Mouse (Mus musculus) intestine, embryonic 16.5 days (tissue): ENCODE data around the gene Slc22a8. TPM values are rescaled to one million over a fixed set of nuclear protein-coding genes. Genes with fewer than 3 reads are reported as not detected.

Source experiments
- ATAC-seq: fragments of 200-750 bp; cut with Nextera tagmentation; 2 replicates; pipeline ENCODE4 v1.8.0; 2017; ENCODE audit warnings: moderate TSS enrichment, moderate library complexity
- H3K27ac ChIP-seq: fragments of 300-500 bp; sonication (generic); 2 replicates; pipeline ENCODE4 v1.5.1; 2014; ENCODE audit warnings: mild to moderate bottlenecking, low read length
- H3K27me3 ChIP-seq: fragments of 300-500 bp; sonication (generic); replicated peaks from 2 replicates; pipeline ENCODE4 v1.6.1; 2014; ENCODE audit warnings: low read length, control low read depth, mixed read lengths; ENCODE audit not compliant: control insufficient read depth, insufficient read depth
- H3K36me3 ChIP-seq: fragments of 300-500 bp; sonication (generic); 2 replicates; pipeline ENCODE4 v1.6.1; 2014; ENCODE audit warnings: low read length, control low read depth; ENCODE audit not compliant: control insufficient read depth, insufficient read depth
- H3K4me1 ChIP-seq: fragments of 300-500 bp; sonication (generic); 2 replicates; pipeline ENCODE4 v1.6.1; 2014; ENCODE audit warnings: low read length, control low read depth, mixed read lengths; ENCODE audit not compliant: control insufficient read depth, insufficient read depth
- H3K4me2 ChIP-seq: fragments of 300-500 bp; sonication (generic); 2 replicates; pipeline ENCODE4 v1.6.1; 2014; ENCODE audit warnings: low read depth, low read length, control low read depth
- H3K4me3 ChIP-seq: fragments of 300-500 bp; sonication (generic); 2 replicates; pipeline ENCODE4 v1.5.1; 2014; ENCODE audit warnings: mild to moderate bottlenecking, low read length
- H3K9ac ChIP-seq: fragments of 300-500 bp; sonication (generic); 2 replicates; pipeline ENCODE4 v1.6.1; 2014; ENCODE audit warnings: low read depth, low read length
- H3K9me3 ChIP-seq: fragments of 300-500 bp; sonication (generic); 2 replicates; pipeline ENCODE4 v1.6.1; 2016; ENCODE audit warnings: low read length, control low read depth; ENCODE audit not compliant: control insufficient read depth
- WGBS: fragments of 180-500 bp; shearing (Covaris S2); extraction: QIAGEN DNeasy Blood & Tissue Kit; methylation state at CpG from one replicate; pipeline ENCODE4 v1.1.7; 2014; 5-methylcytosine and 5-hydroxymethylcytosine counted together
- polyA plus RNA-seq: library from polyadenylated mRNA; unstranded; fragments of >200 nt; fragmentation: Nextera tagmentation; extraction: Ambion mirVana; gene quantifications from 2 replicates; pipeline ENCODE4 v1.2.1, GENCODE M21; 2015

Slc22a8 gene
- 0.04 and 0.05 TPM in 2 replicates for polyA plus RNA-seq

DNA sequence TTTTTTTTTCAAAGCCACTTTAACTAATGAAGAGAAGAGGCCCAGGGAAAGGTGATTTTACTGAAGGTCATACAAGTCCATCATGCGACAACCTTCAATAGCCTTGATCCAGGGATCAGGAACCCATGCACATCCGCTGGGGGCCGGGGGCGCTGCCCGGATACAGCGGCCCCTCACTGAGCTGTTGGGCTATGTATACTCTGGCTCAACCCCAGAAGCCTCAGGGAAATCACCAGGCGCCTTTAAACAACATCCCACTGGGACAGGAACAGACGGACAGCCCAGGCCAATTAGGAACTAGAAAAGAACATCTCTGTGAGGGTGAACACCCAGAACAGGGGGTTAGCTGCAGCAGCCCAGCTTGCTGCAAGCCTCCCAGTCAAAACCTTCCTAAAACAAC, at the start of gene Slc22a8:
Gene Slc22a8, plus strand, starts transcription at position 301 of the 400 bp plus-strand sequence.
- Histone ChIP-seq H3K9ac (no peak within 1 kb of the TSS), H3K9me3 (no peaks in the 10 kb centered on the region), H3K27me3 (no peaks in the 10 kb centered on the region), H3K36me3 (no peaks in the 10 kb centered on the region), H3K4me3 (no peak within 1 kb of the TSS), H3K27ac (no peak within 1 kb of the TSS), H3K4me1 (0 out of 2 replicates have a peak, but pooled peaks cover 5% of the 10 kb centered on the region), H3K4me2 (no peak within 1 kb of the TSS)
- 72% methylated on average over 8 of the region's 8 CpGs for WGBS
- ATAC-seq, result no peak

DNA sequence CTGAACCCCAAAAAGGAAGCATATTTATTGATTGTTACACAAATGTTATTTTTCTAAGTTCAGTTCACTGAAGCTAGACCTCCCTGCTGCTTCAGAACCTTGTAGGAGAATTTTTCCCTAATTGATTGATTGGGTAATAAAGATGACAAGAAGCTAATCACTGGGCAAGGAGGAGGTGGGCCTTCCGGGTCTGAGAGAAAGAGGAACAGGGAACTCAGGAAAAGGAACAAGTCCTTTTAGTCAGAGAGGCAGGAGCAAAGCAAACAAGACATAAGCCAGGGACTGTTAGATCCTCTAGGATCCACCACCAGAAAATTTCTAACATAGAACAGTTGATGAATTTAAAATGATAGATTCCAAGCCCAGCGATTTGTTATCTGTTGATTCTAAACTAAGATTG, 32.2 kb upstream of the Slc22a8 start:
- Histone ChIP-seq H3K27me3 (no peaks in the 10 kb centered on the region), H3K4me1 (no peaks in the 10 kb centered on the region), H3K9ac (no peak overlapping the region), H3K4me3 (no peak overlapping the region), H3K36me3 (no peaks in the 10 kb centered on the region), H3K27ac (no peak overlapping the region), H3K9me3 (no peaks in the 10 kb centered on the region), H3K4me2 (no peak overlapping the region)
- no peak for ATAC-seq
- 37% methylated on average over 2 of the region's 2 CpGs for WGBS

DNA sequence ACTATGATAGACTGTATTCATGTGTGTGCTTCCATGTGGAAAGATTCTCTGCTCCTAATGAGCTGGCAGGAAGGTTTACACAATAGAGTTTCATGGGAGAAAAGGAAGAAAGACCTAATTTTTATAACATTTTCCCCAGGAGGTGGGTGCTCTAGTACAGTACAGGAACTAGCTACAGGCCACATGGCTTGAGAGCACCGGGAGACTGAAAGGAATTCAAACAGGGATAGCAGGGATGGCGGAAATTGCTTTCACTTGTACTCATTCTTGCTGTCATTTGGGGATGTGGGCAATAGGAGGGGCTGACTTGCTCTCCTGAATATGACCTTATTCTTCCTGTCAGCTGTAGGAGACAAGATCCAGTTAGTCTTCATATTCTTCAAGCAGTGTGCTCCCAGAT, 27.0 kb upstream of the Slc22a8 start:
- H3K4me1 ChIP-seq, result peaks cover 2% of the 10 kb centered on the region; the same call in 1 of the 2 replicates
- no peak overlapping the region for H3K9ac ChIP-seq
- no peaks in the 10 kb centered on the region for H3K27me3 ChIP-seq
- no peak overlapping the region for H3K27ac ChIP-seq
- 62% methylated on average over 2 of the region's 2 CpGs for WGBS
- H3K9me3 ChIP-seq, result no peaks in the 10 kb centered on the region
- no peak overlapping the region for H3K4me3 ChIP-seq
- no peak for ATAC-seq
- H3K4me2 ChIP-seq, result no peak overlapping the region
- H3K36me3 ChIP-seq, result no peaks in the 10 kb centered on the region

DNA sequence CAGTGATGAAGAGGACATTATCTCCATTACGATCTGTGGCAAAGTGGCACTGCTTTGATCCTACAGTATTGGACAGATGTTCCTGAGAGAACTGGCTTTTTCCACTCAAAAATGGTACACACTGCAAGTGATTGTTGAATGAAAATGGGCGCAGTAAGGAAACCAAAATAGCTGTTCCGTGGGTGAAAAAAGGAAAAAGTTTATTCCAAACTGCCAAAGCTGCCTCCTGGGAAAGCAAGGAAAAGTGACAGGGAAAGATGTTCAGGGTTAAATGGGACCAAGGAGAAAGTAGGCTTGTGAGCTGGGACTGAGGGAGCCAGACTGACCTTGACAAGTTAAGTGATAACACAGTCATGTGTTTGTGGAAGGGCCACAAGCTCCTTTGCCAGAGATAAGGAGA, 26.6 kb upstream of the Slc22a8 start:
- no peak for ATAC-seq
- Histone ChIP-seq H3K9ac (no peak overlapping the region), H3K4me3 (no peak overlapping the region), H3K27me3 (no peaks in the 10 kb centered on the region), H3K9me3 (no peaks in the 10 kb centered on the region), H3K4me1 (peaks cover 2% of the 10 kb centered on the region; the same call in 1 of the 2 replicates), H3K36me3 (no peaks in the 10 kb centered on the region), H3K4me2 (no peak overlapping the region), H3K27ac (no peak overlapping the region)
- WGBS, result 77% methylated on average over 3 of the region's 3 CpGs

DNA sequence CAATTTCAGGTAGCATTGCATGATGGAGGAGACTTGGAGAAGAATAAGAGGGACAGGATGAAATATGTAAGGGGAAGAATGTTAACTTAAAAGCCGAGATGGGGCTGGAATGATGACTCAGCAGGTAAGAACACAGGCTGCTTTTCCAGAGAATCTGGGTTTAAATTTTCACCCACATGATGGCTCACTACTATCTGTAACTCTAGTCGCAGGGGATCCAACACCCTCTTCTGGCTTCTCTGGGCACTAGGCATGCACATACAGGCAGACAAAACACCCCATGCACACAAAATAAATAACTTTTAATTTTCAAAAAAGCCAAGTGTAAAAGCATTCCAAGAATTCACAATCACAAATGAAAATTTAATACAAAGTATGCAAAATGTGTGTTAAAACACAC, 25.8 kb upstream of the Slc22a8 start:
- ATAC-seq, result no peak
- Histone ChIP-seq H3K9ac (no peak overlapping the region), H3K4me3 (no peak overlapping the region), H3K27ac (no peak overlapping the region), H3K4me1 (peaks cover 2% of the 10 kb centered on the region; the same call in 1 of the 2 replicates), H3K27me3 (no peaks in the 10 kb centered on the region), H3K4me2 (no peak overlapping the region), H3K9me3 (no peaks in the 10 kb centered on the region), H3K36me3 (no peaks in the 10 kb centered on the region)
- 34% methylated on average over 2 of the region's 2 CpGs for WGBS

DNA sequence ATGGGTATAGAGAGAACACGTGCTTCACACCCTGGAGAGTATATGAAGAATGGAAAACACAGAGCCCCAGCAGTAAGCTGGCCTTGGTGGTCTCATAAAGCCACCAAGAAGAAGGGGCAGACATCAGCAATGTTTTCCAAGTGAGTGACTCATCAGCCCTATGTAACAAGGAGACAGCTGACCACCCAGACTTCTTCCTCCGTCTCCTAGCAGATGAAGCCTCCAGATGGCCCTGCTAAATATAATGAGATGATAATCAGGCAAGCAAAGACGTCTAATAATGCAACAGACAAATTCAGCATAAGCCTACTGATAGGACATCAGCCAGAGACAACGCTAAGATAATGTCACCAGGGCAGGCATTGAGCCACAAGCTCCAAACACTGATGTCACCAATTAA, 25.1 kb upstream of the Slc22a8 start:
- 40% methylated on average over 4 of the region's 4 CpGs for WGBS
- H3K4me3 ChIP-seq, result no peak overlapping the region
- no peak overlapping the region for H3K9ac ChIP-seq
- H3K4me2 ChIP-seq, result no peak overlapping the region
- peaks cover 2% of the 10 kb centered on the region; the same call in 1 of the 2 replicates for H3K4me1 ChIP-seq
- no peak overlapping the region for H3K27ac ChIP-seq
- no peak for ATAC-seq
- no peaks in the 10 kb centered on the region for H3K9me3 ChIP-seq
- H3K36me3 ChIP-seq, result no peaks in the 10 kb centered on the region
- H3K27me3 ChIP-seq, result no peaks in the 10 kb centered on the region

DNA sequence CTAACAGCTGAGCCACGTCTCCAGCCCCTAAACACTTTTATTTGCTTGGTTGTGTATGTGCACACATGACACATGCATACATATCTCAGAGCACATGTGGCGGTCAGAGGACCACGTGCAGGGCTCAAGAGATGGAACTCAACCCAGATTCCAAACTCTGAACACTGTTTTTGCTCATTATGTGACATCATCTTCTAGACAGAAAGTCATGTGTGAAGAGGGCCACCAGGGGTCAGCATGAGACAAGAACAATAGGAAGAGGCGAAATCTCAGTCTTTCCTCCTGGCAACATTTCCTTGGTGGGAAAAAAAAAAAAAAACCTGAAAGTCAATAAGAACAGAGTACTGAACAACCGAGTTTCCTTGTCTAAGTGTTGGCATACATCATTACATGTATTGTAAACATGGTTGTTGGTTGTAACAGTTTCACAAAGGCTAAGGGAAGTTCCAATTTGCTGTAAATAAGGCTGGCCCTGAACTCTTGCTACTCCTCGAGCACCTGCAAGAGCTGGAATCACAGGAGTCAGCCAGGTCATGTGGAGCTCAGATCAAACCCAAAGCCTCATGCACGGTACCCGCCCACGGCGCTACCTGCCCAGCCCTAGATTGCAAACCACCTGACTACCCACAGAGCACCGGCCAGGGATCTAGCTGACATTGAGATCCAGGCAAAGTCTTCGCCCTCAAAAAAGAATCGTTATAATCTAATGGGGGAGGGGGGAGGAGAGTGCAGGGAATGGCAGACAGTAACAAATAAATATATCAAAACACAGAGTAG, 23.8 kb upstream of the Slc22a8 start:
- peak; percentile 49 for ATAC-seq

DNA sequence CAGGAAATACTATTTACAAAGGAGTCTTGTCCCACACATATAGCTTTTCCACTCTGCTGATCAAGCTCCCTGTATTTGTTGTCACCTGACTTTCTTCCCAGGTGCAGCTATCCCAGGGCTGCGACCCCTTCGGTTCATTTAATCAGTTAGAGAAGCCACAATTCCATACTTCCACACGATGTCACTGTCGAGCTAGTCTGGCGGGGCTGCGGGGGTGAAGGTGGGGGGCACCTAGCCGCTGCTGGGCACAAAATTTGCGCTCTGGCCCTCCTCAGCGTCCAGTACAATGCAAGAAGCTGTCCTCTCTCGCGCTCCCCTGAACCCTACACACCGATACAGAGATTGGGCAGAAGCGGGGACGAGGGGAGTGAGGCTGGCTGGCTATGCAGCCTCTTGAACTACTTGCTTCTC, 21.6 kb upstream of the Slc22a8 start:
- H3K4me2 ChIP-seq, result peak overlapping the region; percentile 59
- no peaks in the 10 kb centered on the region for H3K9me3 ChIP-seq
- peak overlapping the region; percentile 29; the same call in 1 of the 2 replicates for H3K4me3 ChIP-seq
- no peaks in the 10 kb centered on the region for H3K27me3 ChIP-seq
- ATAC-seq, result peak; percentile 46
- WGBS, result 10% methylated on average over 14 of the region's 14 CpGs
- H3K27ac ChIP-seq, result no peak overlapping the region
- H3K9ac ChIP-seq, result peak overlapping the region; percentile 51
- peaks cover 2% of the 10 kb centered on the region; the same call in 1 of the 2 replicates for H3K4me1 ChIP-seq
- no peaks in the 10 kb centered on the region for H3K36me3 ChIP-seq

More for the DNA sequence above, 23.8 kb upstream of the Slc22a8 start:
- Histone ChIP-seq H3K27ac (no peak overlapping the region), H3K4me2 (no peak overlapping the region), H3K4me1 (peaks cover 2% of the 10 kb centered on the region; the same call in 1 of the 2 replicates), H3K9ac (no peak overlapping the region), H3K36me3 (no peaks in the 10 kb centered on the region), H3K9me3 (no peaks in the 10 kb centered on the region), H3K4me3 (no peak overlapping the region), H3K27me3 (no peaks in the 10 kb centered on the region)
- 40% methylated on average over 13 of the region's 13 CpGs for WGBS

DNA sequence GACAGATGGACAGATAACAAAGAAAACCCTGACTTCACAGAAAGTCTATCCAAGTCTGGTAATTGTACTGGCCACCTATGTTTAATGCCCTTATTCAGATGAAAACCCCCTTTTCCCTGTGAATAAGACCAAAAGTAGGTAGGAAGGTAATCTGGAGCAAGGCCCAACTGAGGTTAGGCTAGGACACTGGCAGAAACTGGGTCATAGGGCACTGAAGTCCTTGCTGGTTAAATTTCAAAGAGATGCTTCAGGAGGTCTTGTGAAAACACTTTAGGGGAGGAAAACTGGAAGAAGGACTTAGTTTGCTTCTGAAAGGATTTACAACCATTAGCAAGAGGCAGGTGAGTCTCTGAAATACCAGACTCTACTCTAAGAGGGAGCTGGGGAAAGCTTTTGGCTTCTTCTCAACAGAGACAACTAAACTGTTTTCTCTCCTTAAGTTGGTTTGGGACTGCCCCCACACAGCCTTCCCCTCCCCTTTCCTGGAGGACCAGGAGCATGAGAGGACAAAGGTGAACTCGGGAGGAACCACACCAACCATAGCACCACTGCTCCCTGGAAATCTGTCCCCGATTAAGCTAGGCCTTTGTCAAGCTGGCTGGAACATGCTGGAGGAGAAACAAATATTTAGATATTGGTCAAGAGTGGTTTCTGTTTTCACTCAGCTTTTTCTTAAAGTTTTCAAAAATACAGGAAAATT, 20.6 kb upstream of the Slc22a8 start:
- no peak overlapping the region for H3K27ac ChIP-seq
- 42% methylated on average over 2 of the region's 2 CpGs for WGBS
- no peak overlapping the region for H3K4me2 ChIP-seq
- H3K4me1 ChIP-seq, result peaks cover 2% of the 10 kb centered on the region; the same call in 1 of the 2 replicates
- H3K27me3 ChIP-seq, result no peaks in the 10 kb centered on the region
- H3K36me3 ChIP-seq, result no peaks in the 10 kb centered on the region
- no peak; the same call in 1 of the 2 replicates for ATAC-seq
- no peaks in the 10 kb centered on the region for H3K9me3 ChIP-seq
- no peak overlapping the region for H3K9ac ChIP-seq
- H3K4me3 ChIP-seq, result no peak overlapping the region
